Mouse (Mus musculus) frontal cortex, adult (tissue): ENCODE results near the gene Gm3002.
"Not testable (repeated sequence)": the region's sequence is repeated elsewhere in the genome, so short reads cannot be mapped to it uniquely, and the experiment has no call there.

Experiments
- ATAC-seq: cut with Nextera tagmentation; 2 replicates; pipeline ENCODE4 v1.9.2; 2017; ENCODE audit warnings: mild to moderate bottlenecking, moderate library complexity, mixed read lengths; ENCODE audit not compliant: low TSS enrichment

Gene Gm3002

DNA sequence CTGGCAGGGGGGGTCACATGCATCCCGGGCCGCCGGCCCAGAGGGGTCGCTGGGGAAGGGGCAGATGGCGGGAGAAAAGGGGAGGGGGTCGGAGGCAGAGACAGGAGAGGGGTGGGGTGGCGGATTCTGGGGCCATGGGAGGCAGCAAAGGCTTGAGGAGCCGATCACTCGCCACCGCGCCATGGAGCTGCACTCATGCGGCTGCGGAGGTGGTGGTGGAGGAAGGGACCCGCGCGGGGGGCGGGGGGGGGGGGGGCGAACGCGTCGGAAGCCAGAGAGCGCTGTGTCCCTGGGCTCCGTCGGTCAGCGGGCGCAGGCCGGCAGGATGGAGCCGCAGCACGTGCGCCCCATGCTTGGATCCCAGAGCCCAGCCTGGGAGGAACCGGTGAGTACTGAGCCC lies at the start of gene Gm3002:
Gm3002 (plus strand) TSS at position 301 of the 400 bp plus-strand sequence.
- not testable (repeated sequence) for ATAC-seq

- ATAC-seq: not testable (repeated sequence)
Measured at GRCm38 (mm10) chr14:3845945-3846344, 36.1 kb downstream of the Gm3002 start, which contains the start of gene Gm3033. Gene Gm3033 (plus strand): TSS chr14:3846245.

DNA sequence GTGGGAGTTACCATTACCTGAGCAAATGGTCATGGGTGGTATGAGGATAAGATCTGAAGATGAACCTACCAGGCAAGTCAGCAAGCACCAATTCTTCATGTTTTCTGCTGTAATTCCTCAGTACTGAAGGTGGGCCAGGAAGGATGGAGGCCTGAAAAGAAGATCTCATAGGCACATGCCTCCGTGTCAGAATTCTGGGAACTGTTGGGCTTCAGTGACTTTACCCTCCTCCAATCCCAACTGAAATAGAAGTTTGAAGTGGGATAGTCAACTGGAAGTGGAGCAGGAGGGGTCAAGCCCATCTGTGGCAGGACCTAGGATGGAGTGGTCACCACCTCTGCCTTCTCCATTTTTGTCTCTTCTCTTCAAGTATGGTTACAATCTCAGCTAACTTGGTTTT lies 74.0 kb downstream of the Gm3002 start, which contains the start of gene Gm2916:
Gm2916 (plus strand) TSS at position 301 of the 400 bp plus-strand sequence.
- ATAC-seq: not testable (repeated sequence)

GRCm38 (mm10) chr14:3931456-3931855 lies 121.6 kb downstream of the Gm3002 start, which contains the start of gene Gm3029:
Gene Gm3029 (plus strand): TSS chr14:3931756.
- ATAC-seq: not testable (repeated sequence)

DNA sequence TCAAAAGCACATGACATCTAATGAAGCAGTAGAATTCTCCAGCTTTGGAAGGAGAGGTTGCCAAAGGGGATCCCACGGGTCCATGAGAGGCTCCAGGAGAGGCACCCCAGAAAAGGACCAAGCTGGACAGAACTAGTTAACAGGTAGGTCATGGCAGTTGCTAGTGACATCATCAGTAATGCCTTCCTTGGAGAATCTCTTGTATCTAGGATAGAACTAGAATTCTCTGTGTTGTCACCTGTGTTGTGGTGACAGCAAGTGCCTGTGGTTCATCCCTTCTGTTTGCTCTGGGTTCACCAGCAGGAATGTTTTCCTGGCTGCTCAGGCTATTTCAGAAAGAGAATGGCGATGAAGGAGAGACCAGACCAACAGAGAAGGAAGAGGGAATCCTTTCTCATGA lies 153.4 kb downstream of the Gm3002 start, which contains the start of gene Gm3095:
Gm3095 (plus strand) TSS at position 301 of the 400 bp plus-strand sequence.
- ATAC-seq: not testable (repeated sequence)

DNA sequence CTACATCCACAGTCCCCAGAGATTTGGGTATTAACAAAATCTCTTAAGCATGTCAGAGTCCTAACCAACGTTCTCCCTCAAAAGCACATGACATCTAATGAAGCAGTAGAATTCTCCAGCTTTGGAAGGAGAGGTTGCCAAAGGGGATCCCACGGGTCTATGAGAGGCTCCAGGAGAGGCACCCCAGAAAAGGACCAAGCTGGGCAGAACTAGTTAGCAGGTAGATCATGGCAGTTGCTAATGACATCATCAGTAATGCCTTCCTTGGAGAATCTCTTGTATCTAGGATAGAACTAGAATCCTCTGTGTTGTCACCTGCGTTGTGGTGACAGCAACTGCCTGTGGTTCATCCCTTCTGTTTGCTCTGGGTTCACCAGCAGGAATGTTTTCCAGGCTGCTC lies 188.2 kb downstream of the Gm3002 start, which contains the start of gene Gm3099:
Gm3099 (plus strand) TSS at position 301 of the 400 bp plus-strand sequence.
- not testable (repeated sequence) for ATAC-seq
